Mouse (Mus musculus) liver, adult 2 months (tissue): Measurements from ENCODE around the gene Mettl3.

ENCODE experiments used
- CTCF ChIP-seq: fragments of 200-500 bp; IDR thresholded peaks from 2 replicates; pipeline ENCODE4 v1.5.1; 2011; ENCODE audit warnings: low read depth, low read length, control low read depth
- POLR2A ChIP-seq: fragments of 200-500 bp; IDR thresholded peaks from 2 replicates; pipeline ENCODE4 v1.6.1; 2011; ENCODE audit warnings: low read length, control low read depth; ENCODE audit not compliant: insufficient read depth; ENCODE audit errors: extremely low read depth

DNA sequence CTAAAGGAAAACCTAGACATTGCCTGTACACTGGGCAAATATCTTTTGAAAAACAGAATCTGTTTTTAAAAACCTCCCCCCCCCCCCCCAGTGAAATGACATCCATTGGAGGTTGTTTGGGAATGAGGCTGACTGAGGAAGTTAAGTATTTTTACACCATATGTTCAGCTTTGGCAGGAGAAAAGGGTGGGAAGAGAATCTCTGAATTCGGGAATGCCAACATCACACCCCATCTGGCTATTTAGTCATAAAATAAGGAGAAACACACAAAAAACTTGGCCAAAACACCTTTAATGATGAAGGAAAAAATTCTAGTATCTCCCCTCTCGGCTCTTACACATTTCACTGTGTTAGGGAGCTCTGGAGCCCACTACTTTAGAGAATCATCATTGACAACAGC is 6.0 kb upstream of the Mettl3 start:
- TF ChIP-seq CTCF (no peak), POLR2A (no peak)
